Mouse (Mus musculus): ENCODE data around the gene Tmem119.
"Not testable (repeated sequence)": the region's sequence is repeated elsewhere in the genome, so short reads cannot be mapped to it uniquely, and the experiment has no call there.

The Tmem119 gene

GRCm38 (mm10) chr5:113815638-113816152 is 15.4 kb upstream of the Tmem119 start:
- DNase-seq = no peak

GRCm38 (mm10) chr5:113815041-113815389 is 14.7 kb upstream of the Tmem119 start:
- DNase-seq = no peak

- DNase-seq = no peak
These were observed 14.1 kb upstream of the Tmem119 start for GRCm38 (mm10) chr5:113814111-113815040.

GRCm38 (mm10) chr5:113813608-113814007 is 13.3 kb upstream of the Tmem119 start:
- no peak for DNase-seq

GRCm38 (mm10) chr5:113812638-113813037 is 12.3 kb upstream of the Tmem119 start:
- DNase-seq = no peak

GRCm38 (mm10) chr5:113811824-113812420 is 11.6 kb upstream of the Tmem119 start:
- DNase-seq = not testable (repeated sequence)

GRCm38 (mm10) chr5:113810111-113810510 is 9.8 kb upstream of the Tmem119 start:
- no peak for DNase-seq

GRCm38 (mm10) chr5:113808177-113808576 is 7.9 kb upstream of the Tmem119 start:
- no peak for DNase-seq

GRCm38 (mm10) chr5:113807712-113808111 is 7.4 kb upstream of the Tmem119 start:
- DNase-seq = no peak

- DNase-seq = no peak
These were observed 6.1 kb upstream of the Tmem119 start for GRCm38 (mm10) chr5:113806414-113806813.

- no peak for DNase-seq
These were observed 5.0 kb upstream of the Tmem119 start for GRCm38 (mm10) chr5:113805301-113805700.

GRCm38 (mm10) chr5:113804395-113804966 is 4.2 kb upstream of the Tmem119 start:
- no peak for DNase-seq

GRCm38 (mm10) chr5:113799691-113800090 is 625 bp downstream of the Tmem119 start:
- no peak for DNase-seq

GRCm38 (mm10) chr5:113798525-113798924 is 1.8 kb downstream of the Tmem119 start:
- no peak for DNase-seq

- no peak for DNase-seq
These were observed 3.0 kb downstream of the Tmem119 start for GRCm38 (mm10) chr5:113797149-113797882.

- DNase-seq = no peak
These were observed 3.7 kb downstream of the Tmem119 start for GRCm38 (mm10) chr5:113796401-113797148.

- no peak for DNase-seq
These were observed 8.9 kb downstream of the Tmem119 start for GRCm38 (mm10) chr5:113791197-113792095.

- no peak for DNase-seq
These were observed 9.7 kb downstream of the Tmem119 start for GRCm38 (mm10) chr5:113790453-113791196.

- DNase-seq = no peak
These were observed 11.1 kb downstream of the Tmem119 start for GRCm38 (mm10) chr5:113789075-113789788.

- no peak for DNase-seq
These were observed 11.7 kb downstream of the Tmem119 start for GRCm38 (mm10) chr5:113788645-113789044.
